Mouse (Mus musculus) hindbrain, embryonic 13.5 days (tissue): Measurements from ENCODE around the gene Syn1. TPM values are rescaled to one million over a fixed set of nuclear protein-coding genes. Genes with fewer than 3 reads are reported as not detected.
A peak's percentile ranks its signal among the peaks of the same experiment; 100 is the strongest.

Experiments
- ATAC-seq: fragments of 200-750 bp; cut with Nextera tagmentation; 2 replicates; pipeline ENCODE4 v1.8.0; 2017; ENCODE audit warnings: moderate TSS enrichment; ENCODE audit not compliant: low FRiP score
- H3K27ac ChIP-seq: fragments of 300-500 bp; sonication (generic); 2 replicates; pipeline ENCODE4 v1.5.1; 2015; ENCODE audit warnings: inconsistent platforms, mild to moderate bottlenecking, moderate library complexity
- H3K27me3 ChIP-seq: fragments of 300-500 bp; sonication (generic); 2 replicates; pipeline ENCODE4 v1.6.1; 2015; ENCODE audit warnings: mild to moderate bottlenecking, inconsistent platforms
- H3K36me3 ChIP-seq: fragments of 300-500 bp; sonication (generic); 2 replicates; pipeline ENCODE4 v1.6.1; 2015; ENCODE audit warnings: mild to moderate bottlenecking, inconsistent platforms
- H3K4me1 ChIP-seq: fragments of 300-500 bp; sonication (generic); replicated peaks from 2 replicates; pipeline ENCODE4 v1.6.1; 2015; ENCODE audit warnings: inconsistent platforms
- H3K4me2 ChIP-seq: fragments of 300-500 bp; sonication (generic); 2 replicates; pipeline ENCODE4 v1.6.1; 2015; ENCODE audit warnings: inconsistent platforms, mild to moderate bottlenecking, moderate library complexity
- H3K4me3 ChIP-seq: fragments of 300-500 bp; sonication (generic); 2 replicates; pipeline ENCODE4 v1.5.1; 2015; ENCODE audit warnings: mild to moderate bottlenecking, inconsistent platforms
- H3K9ac ChIP-seq: fragments of 300-500 bp; sonication (generic); 2 replicates; pipeline ENCODE4 v1.6.1; 2015; ENCODE audit warnings: mild to moderate bottlenecking, inconsistent platforms
- H3K9me3 ChIP-seq: fragments of 300-500 bp; sonication (generic); 2 replicates; pipeline ENCODE4 v1.6.1; 2016; ENCODE audit warnings: inconsistent platforms
- WGBS: fragments of 180-500 bp; shearing (Covaris S2); methylation state at CpG from one replicate; pipeline ENCODE4 v1.1.7; 2015; 5-methylcytosine and 5-hydroxymethylcytosine counted together
- microRNA-seq: library from miRNA; unstranded; fragments of <30 nt; microRNA quantifications from one replicate; pipeline ENCODE4, GENCODE M21; 2016
- polyA plus RNA-seq: library from polyadenylated mRNA; unstranded; fragments of >200 nt; fragmentation: Nextera tagmentation; extraction: Ambion mirVana; gene quantifications from 2 replicates; pipeline ENCODE4 v1.2.1, GENCODE M21; 2015

Gene Syn1
- polyA plus RNA-seq, 1 experiment from 2014 or later, result 39.9 TPM

GRCm38 (mm10) chrX:20853794-20854193 lies 67.0 kb downstream of the Syn1 start:
- peaks cover 40% of the 10 kb centered on the region for H3K36me3 ChIP-seq
- no peak overlapping the region for H3K27ac ChIP-seq
- H3K9ac ChIP-seq, result no peak overlapping the region
- 92% methylated on average over 7 of the region's 7 CpGs for WGBS
- H3K4me1 ChIP-seq, result peaks cover 13% of the 10 kb centered on the region
- no peaks in the 10 kb centered on the region for H3K9me3 ChIP-seq
- no peak overlapping the region for H3K4me3 ChIP-seq
- H3K27me3 ChIP-seq, result no peaks in the 10 kb centered on the region
- H3K4me2 ChIP-seq, result no peak overlapping the region
- ATAC-seq, result no peak

GRCm38 (mm10) chrX:20848256-20848984 lies 72.4 kb downstream of the Syn1 start:
- 13% methylated on average over 41 of the region's 42 CpGs for WGBS
- Histone ChIP-seq H3K4me3 (peak overlapping the region; percentile 58), H3K9ac (peak overlapping the region; percentile 76), H3K27me3 (no peaks in the 10 kb centered on the region), H3K4me2 (peak overlapping the region; percentile 68), H3K9me3 (no peaks in the 10 kb centered on the region), H3K36me3 (peaks cover 24% of the 10 kb centered on the region), H3K4me1 (peaks cover 13% of the 10 kb centered on the region), H3K27ac (peak overlapping the region; percentile 83)
- peak; percentile 99 for ATAC-seq

GRCm38 (mm10) chrX:20847816-20848215 lies 73.0 kb downstream of the Syn1 start:
- Histone ChIP-seq H3K9ac (no peak overlapping the region), H3K27ac (peak overlapping the region; percentile 62), H3K4me2 (peak overlapping the region; percentile 43), H3K27me3 (no peaks in the 10 kb centered on the region), H3K9me3 (no peaks in the 10 kb centered on the region), H3K4me3 (peak overlapping the region; percentile 16; the same call in 1 of the 2 replicates), H3K36me3 (peaks cover 19% of the 10 kb centered on the region), H3K4me1 (peaks cover 13% of the 10 kb centered on the region)
- ATAC-seq, result peak; percentile 46
- WGBS, result 27% methylated on average over 2 of the region's 2 CpGs

GRCm38 (mm10) chrX:20847232-20847631 lies 73.6 kb downstream of the Syn1 start:
- Histone ChIP-seq H3K36me3 (peaks cover 19% of the 10 kb centered on the region), H3K4me1 (peaks cover 13% of the 10 kb centered on the region), H3K9ac (no peak overlapping the region), H3K4me2 (no peak overlapping the region), H3K9me3 (no peaks in the 10 kb centered on the region), H3K4me3 (no peak overlapping the region), H3K27me3 (no peaks in the 10 kb centered on the region), H3K27ac (no peak overlapping the region)
- 95% methylated on average over 3 of the region's 3 CpGs for WGBS
- ATAC-seq, result no peak

- Histone ChIP-seq H3K27me3 (no peaks in the 10 kb centered on the region), H3K9ac (no peak overlapping the region), H3K36me3 (0 out of 2 replicates have a peak, but pooled peaks cover 5% of the 10 kb centered on the region), H3K4me1 (no peaks in the 10 kb centered on the region), H3K27ac (no peak overlapping the region), H3K9me3 (no peaks in the 10 kb centered on the region), H3K4me3 (no peak overlapping the region), H3K4me2 (no peak overlapping the region)
- ATAC-seq, result peak; percentile 52; the same call in 1 of the 2 replicates
- WGBS, result 29% methylated on average over 5 of the region's 5 CpGs
Observed at GRCm38 (mm10) chrX:20828934-20829333, 91.9 kb downstream of the Syn1 start.

- 38% methylated on average over 7 of the region's 8 CpGs for WGBS
- Histone ChIP-seq H3K9me3 (no peaks in the 10 kb centered on the region), H3K9ac (peak overlapping the region; percentile 61; the same call in 1 of the 2 replicates), H3K4me2 (peak overlapping the region; percentile 46), H3K36me3 (no peaks in the 10 kb centered on the region), H3K27me3 (no peaks in the 10 kb centered on the region), H3K4me3 (peak overlapping the region; percentile 23), H3K27ac (peak overlapping the region; percentile 80), H3K4me1 (peaks cover 5% of the 10 kb centered on the region; the same call in 1 of the 2 replicates)
- peak; percentile 54 for ATAC-seq
Observed at GRCm38 (mm10) chrX:20819708-20820426, 100.9 kb downstream of the Syn1 start.

GRCm38 (mm10) chrX:20819204-20819628 lies 101.6 kb downstream of the Syn1 start:
- Histone ChIP-seq H3K9ac (peak overlapping the region; percentile 61; the same call in 1 of the 2 replicates), H3K9me3 (no peaks in the 10 kb centered on the region), H3K4me2 (peak overlapping the region; percentile 46), H3K27ac (peak overlapping the region; percentile 80), H3K36me3 (no peaks in the 10 kb centered on the region), H3K27me3 (no peaks in the 10 kb centered on the region), H3K4me3 (peak overlapping the region; percentile 23), H3K4me1 (peaks cover 5% of the 10 kb centered on the region; the same call in 1 of the 2 replicates)
- 19% methylated on average over 18 of the region's 19 CpGs for WGBS
- ATAC-seq, result peak; percentile 94

GRCm38 (mm10) chrX:20816974-20817373 lies 103.8 kb downstream of the Syn1 start:
- no peak overlapping the region for H3K4me2 ChIP-seq
- no peak for ATAC-seq
- no peak overlapping the region for H3K27ac ChIP-seq
- no peaks in the 10 kb centered on the region for H3K36me3 ChIP-seq
- H3K4me1 ChIP-seq, result peaks cover 5% of the 10 kb centered on the region; the same call in 1 of the 2 replicates
- WGBS, result 77% methylated on average over 6 of the region's 6 CpGs
- no peak overlapping the region for H3K4me3 ChIP-seq
- H3K9me3 ChIP-seq, result no peaks in the 10 kb centered on the region
- no peaks in the 10 kb centered on the region for H3K27me3 ChIP-seq
- no peak overlapping the region for H3K9ac ChIP-seq

Small RNA genes within 50 kb of the gene (microRNA-seq; reads per million reads assigned to microRNA genes)
- not detected for gene Gm24824
- not detected for gene Mir5617

Other genes with a start within 250 kb of the Syn1 start
- gene Cdk16, start 233.1 kb downstream of the Syn1 start, polyA plus RNA-seq, result 122 and 126 TPM in 2 replicates
- 93.8 and 98.4 TPM in 2 replicates for gene Usp11, start 217.1 kb downstream of the Syn1 start, polyA plus RNA-seq
- gene Araf, start 123.2 kb downstream of the Syn1 start, polyA plus RNA-seq, result 281 and 285 TPM in 2 replicates
- gene Timp1, start 50.8 kb downstream of the Syn1 start, polyA plus RNA-seq, result 4.9 and 5.0 TPM in 2 replicates
- gene Cfp, start 10.6 kb upstream of the Syn1 start, polyA plus RNA-seq, result 5.8 and 6.5 TPM in 2 replicates
- 18.4 and 18.5 TPM in 2 replicates for gene Elk1, start 29.6 kb upstream of the Syn1 start, polyA plus RNA-seq
- gene Uxt, start 41.0 kb upstream of the Syn1 start, polyA plus RNA-seq, result 39.4 and 41.1 TPM in 2 replicates
- 9.9 and 10.3 TPM in 2 replicates for gene Zfp182, start 141.3 kb upstream of the Syn1 start, polyA plus RNA-seq
- gene Spaca5, start 147.4 kb upstream of the Syn1 start, polyA plus RNA-seq, result not detected in 2 replicates
- 4.1 and 5.1 TPM in 2 replicates for gene Zfp300, start 168.5 kb upstream of the Syn1 start, polyA plus RNA-seq
- gene Ssxa1, start 194.8 kb upstream of the Syn1 start, polyA plus RNA-seq, result not detected in 2 replicates